Mouse (Mus musculus): ENCODE measurements around the gene Lpar2.

Lpar2 gene

GRCm38 (mm10) chr8:69807236-69807635 lies 15.0 kb upstream of the Lpar2 start:
- in situ Hi-C loops (cut with MboI, MseI): no loop called here

GRCm38 (mm10) chr8:69808094-69808863 lies 13.9 kb upstream of the Lpar2 start, which contains the start of gene Gmip:
Gene Gmip, plus strand, starts transcription at chr8:69808679.
- in situ Hi-C loops (cut with MboI, MseI): no loop called here

DNA sequence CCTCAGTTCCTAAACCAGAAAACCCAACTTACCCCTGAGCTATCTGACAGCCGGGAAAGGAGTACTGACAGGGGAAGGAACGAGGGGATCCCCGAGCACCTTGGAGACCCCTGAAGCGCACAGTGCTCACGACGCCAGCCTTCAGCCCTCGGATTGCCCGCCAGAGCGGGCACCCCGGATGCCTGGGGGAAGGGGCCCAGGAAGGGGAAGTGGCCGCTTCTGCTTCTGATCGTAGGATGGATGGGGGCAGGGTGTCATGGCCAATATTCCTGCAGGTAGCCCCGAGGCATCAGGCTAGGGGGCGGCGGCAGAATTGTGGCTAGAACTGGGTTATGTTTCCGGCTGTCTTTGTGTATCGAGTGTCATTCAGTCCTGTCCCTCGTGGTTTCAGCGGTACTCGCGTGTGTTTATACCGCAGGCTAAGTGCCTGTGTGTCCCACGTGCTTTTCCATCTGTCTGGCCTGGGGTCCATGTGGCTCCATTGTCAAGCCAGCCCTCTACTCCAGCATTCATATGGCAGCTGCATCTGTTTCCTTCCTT lies 13.3 kb upstream of the Lpar2 start:
- in situ Hi-C loops (cut with MboI, MseI): no loop called here

- in situ Hi-C loops (cut with MboI, MseI): no loop called here
Observed at GRCm38 (mm10) chr8:69809820-69810219, 12.4 kb upstream of the Lpar2 start.

GRCm38 (mm10) chr8:69814881-69815280 lies 7.3 kb upstream of the Lpar2 start:
- in situ Hi-C loops (cut with MboI, MseI): no loop called here

DNA sequence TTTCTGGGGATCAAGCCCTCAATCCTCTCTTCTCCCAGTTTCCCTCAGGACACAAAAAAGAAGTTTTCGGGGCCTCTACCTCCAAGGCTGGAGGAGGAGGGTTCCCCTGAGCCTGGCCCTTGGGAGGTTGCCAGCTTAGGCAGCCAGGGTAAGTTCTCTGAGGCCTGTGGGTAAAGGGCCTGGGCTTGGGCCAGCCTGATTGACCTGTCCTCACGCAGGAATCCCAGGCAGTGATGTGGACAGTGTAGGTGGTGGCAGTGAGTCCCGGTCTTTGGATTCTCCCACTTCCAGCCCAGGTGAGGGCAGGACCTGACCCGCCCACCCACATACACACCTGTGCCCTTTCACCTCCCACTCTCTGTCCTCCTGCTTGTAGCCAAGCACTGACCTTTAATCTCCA lies 6.8 kb upstream of the Lpar2 start:
- in situ Hi-C loops (cut with MboI, MseI): no loop called here

DNA sequence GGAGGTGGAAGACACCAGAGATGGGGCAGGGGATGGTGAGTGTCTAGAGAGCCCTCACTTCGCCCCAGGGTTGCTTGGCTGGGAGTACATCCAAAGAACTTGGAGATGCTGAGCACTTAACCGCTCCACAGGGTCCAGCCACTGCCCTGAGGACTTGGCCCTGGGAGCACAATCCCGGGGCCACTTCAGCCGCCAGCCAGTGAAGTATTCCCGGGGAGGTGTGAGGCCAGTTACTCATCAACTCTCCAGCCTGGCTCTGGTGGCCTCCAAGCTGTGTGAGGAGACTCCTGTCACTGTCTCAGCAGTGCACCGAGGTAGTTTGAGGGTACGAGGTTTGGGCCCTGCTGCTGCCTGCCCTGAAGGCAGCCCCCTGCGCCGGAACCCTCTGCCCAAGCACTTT lies 1.8 kb upstream of the Lpar2 start:
- in situ Hi-C loops (cut with MboI, MseI): no loop called here

DNA sequence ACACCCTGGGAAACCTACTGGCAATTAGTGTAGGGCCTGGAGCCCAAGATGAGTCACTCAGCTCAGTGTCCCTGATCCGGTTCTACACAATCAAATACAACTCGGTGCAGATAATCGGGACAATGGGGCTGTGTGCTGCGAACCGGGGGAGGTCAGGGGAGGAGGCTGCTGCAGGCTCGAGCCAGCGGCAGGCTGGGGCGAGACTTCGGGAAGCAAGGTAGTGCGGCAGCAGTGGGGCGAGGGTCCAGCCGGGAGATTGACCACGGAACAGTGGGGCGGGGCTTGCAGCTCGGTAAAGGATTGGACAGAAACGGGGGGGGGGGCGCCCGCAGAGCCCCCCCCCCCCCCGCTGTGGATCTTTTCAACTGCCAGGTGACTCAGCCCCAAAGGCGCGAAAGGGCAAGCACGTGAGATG lies 251 bp upstream of the Lpar2 start:
- in situ Hi-C loops (cut with MboI, MseI): no loop called here

GRCm38 (mm10) chr8:69826371-69826770 lies 4.1 kb downstream of the Lpar2 start:
- in situ Hi-C loops (cut with MboI, MseI): no loop called here

DNA sequence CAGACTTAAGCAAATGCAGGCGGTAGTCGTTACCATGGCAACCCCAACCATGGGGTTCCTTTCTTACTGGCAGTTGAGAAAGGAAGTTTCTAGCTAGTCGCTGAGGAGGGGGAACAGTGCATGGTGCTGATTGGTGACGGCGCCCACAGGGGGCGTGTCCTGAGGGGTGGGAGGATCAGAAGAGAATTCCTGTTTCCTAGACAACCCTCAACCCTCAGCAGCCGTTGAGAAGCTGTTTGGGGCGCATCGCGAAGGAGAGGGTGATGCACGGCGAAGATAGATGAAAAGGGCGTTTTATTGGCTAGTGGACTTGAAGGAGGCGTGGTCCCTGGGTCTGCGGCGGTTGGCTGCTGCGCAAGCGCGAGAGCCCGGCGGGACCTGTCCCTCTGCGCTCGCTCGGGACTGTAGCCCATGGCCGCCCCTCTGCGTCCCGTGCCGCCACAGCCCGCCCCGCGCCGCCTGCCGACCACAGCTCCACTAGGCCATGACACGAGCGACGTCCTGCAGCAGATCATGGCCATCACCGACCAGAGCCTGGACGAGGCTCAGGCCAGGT lies 10.1 kb downstream of the Lpar2 start, which contains the start of gene Pbx4:
Gene Pbx4, plus strand, starts transcription at position 194 of the 556 bp plus-strand sequence.
- in situ Hi-C loops (cut with MboI, MseI): no loop called here

DNA sequence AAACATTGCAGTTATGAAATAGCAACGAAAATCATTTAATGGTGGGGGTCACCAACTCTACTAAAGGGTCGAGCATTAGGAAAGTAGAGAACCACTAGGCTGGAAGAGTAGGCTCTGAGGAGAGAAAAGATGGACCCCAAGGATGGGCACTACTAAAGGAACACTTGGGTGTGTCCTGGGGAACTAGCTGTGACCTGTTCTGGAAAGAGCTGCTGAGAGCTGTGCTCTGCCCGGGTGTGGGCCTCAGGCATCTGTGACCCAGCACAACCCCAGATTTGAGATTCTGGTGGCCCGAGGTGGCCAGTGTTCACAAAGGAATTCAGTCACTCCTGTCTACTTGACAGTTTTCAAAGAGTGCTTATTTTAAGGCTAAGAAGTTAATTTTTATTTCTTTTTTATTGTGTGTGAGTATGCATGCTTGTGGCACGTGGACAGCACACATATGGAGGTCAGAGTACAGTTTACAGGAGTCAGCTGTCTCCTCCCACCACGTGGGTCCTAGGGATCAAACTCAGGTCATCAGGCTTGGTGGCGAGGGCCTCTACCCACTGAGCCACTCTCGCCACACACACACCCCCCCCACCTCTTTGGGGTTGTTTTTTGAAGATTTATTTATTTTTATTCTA lies 14.9 kb downstream of the Lpar2 start:
- in situ Hi-C loops (cut with MboI, MseI): loop anchor here in 1 of 2 experiments (5.0 kb wide), 1 partner anchor 55 kb away; no protein-coding TSS in a partner anchor

DNA sequence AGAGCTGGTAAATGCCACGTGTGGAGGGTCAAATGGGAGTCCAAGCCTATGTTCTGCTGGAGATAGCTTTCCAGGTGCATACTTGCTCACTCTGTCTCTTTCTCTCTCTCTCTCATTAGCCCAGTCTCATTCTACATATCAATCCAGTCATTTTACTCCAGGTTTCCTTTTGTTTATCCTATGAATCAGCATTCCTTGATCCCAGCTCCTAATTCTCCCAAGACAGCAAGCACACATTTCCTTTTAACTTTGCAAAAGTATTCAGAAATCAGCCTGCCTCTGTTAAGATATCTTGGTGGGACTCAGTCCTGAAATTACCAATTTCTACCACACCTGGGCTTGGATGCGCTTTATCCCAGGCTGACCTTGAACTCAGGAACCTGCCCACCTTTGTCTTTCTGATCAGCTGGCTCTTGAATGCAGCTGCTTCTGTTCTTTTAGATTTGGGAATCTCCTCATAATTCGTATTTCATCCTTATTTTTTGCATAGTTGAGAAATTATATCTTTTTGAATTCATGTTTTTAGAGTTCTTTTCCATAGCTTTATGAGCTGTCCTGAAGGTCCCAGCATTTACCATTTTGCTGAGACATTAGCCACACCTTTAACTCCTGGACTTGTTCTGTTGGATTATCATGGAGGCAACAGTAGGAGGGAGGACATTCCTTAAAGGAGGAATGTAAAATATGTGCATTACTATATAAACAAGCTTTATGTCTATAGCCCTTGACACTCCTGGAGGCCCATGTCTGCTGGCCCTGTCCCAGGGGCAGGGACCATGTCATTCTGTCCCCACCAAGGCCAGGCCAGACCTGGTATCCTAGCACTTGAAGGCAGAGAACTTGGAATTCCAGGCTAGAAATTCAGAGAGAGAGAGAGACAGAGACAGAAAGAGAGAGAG lies 25.2 kb downstream of the Lpar2 start:
- in situ Hi-C loops (cut with MboI, MseI): no loop called here

GRCm38 (mm10) chr8:69848951-69849350 lies 26.7 kb downstream of the Lpar2 start:
- in situ Hi-C loops (cut with MboI, MseI): no loop called here

DNA sequence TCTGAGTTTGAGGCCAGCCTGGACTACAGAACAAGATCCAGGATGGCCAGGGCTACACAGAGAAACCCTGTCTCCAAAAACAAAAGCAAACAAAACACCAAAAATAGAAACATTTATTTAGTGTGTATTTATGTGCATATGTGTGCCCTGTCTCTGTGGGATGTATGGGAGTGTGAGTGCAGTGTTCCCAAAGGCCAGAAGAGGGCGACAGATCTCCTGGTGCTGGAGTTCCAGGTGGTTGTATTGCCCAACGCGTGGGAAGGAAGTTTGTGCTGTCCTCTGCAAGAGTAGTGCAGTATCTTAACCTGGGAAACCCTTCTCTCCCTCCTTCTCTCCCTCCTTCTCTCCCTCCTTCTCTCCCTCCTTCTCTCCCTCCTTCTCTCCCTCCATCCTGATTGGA lies 27.7 kb downstream of the Lpar2 start:
- in situ Hi-C loops (cut with MboI, MseI): no loop called here

DNA sequence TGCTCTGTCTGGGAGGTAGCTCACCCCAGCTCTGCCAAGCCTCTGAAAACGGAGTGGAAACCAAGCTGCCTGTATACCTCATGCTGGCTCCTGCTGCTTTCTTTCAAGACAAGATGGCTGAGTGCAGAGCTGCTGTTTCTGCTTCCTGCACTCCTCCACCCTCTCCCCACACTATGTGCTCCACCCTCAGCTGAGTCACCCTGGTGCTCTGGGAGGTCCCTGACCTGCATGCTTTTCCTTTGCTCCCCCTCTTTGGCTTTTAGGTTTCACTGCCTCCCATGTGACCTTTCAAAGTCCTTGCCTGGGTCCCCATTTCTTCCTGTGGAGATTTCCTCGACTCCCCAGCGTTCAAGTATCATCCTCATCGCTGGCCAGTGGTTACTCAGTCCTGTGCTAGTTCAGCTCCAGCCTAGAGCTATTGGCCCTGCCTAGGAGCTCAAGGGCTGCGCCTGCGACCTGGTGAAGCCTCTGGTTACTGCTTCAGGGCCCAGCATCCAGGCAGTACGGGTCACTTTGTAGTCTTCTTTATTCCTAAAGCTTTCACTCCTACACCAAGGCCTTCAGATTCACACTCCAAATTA lies 28.8 kb downstream of the Lpar2 start:
- in situ Hi-C loops (cut with MboI, MseI): no loop called here

DNA sequence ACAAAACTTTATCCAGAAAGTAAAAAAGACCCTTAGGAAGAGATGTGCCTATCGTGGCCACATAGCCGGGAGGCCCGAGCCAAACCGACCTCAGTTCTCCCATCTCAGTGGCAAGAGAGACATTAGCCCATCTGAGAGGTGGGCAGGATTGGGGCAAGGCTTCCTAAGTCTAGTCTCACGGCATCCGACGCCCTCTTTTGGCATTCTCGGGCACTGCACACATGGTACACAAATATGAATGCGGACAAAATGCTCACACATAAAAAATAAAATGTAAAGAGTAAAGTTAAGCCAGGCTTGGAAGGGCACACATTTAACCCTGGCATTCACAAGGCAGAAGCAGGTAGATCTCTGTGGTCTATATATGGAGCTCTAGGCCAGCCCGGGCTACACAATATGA lies 31.6 kb downstream of the Lpar2 start:
- in situ Hi-C loops (cut with MboI, MseI): no loop called here

DNA sequence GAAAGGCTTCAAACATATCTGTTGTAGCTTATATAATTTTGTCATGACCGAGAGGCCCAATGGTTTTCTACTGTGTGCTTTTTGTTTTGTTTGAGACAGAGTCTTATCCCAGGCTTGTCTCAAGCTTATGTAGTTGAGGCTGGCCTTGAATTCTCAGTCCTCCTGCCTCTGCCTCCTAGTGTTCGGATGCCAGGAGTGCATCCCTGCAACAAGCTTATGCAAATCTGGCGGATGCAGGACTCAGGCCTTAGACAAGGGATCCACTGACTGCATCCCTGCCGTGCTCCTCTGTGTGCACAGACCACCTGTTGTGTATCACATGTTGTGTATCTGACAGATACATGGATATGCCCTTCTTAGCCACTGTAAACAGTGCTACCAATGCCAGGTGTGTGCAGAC lies 38.6 kb downstream of the Lpar2 start:
- in situ Hi-C loops (cut with MboI, MseI): loop anchor here in 1 of 2 experiments (10.0 kb wide), 1 partner anchor 1244 kb away; no protein-coding TSS in a partner anchor

GRCm38 (mm10) chr8:69861251-69861650 lies 39.0 kb downstream of the Lpar2 start:
- in situ Hi-C loops (cut with MboI, MseI): loop anchor here in 1 of 2 experiments (10.0 kb wide), 1 partner anchor 1244 kb away; no protein-coding TSS in a partner anchor

- in situ Hi-C loops (cut with MboI, MseI): loop anchor here in 1 of 2 experiments (10.0 kb wide), 1 partner anchor 1241 kb away; no protein-coding TSS in a partner anchor
Observed at GRCm38 (mm10) chr8:69863387-69864020, 41.3 kb downstream of the Lpar2 start.

GRCm38 (mm10) chr8:69864180-69864579 lies 42.0 kb downstream of the Lpar2 start:
- in situ Hi-C loops (cut with MboI, MseI): loop anchor here in 1 of 2 experiments (10.0 kb wide), 1 partner anchor 1241 kb away; no protein-coding TSS in a partner anchor
